Mouse (Mus musculus): ENCODE results near the gene Tbx2. TPM values are rescaled to one million over a fixed set of nuclear protein-coding genes. Genes with fewer than 3 reads are reported as not detected.

Tbx2 gene
- polyA plus RNA-seq, 3 experiments from 2014 or later, result not detected

- ATAC-seq, result no peak
Measured at GRCm38 (mm10) chr11:85825823-85826222, 6.5 kb upstream of the Tbx2 start.

GRCm38 (mm10) chr11:85827342-85827741 is 5.0 kb upstream of the Tbx2 start:
- no peak for ATAC-seq

GRCm38 (mm10) chr11:85828691-85829519 is 3.4 kb upstream of the Tbx2 start:
- no peak for ATAC-seq

GRCm38 (mm10) chr11:85829520-85830440 is 2.6 kb upstream of the Tbx2 start:
- no peak for ATAC-seq

- no peak for ATAC-seq
Measured at GRCm38 (mm10) chr11:85830901-85831341, 1.4 kb upstream of the Tbx2 start.

- no peak for ATAC-seq
Measured at GRCm38 (mm10) chr11:85831656-85832230, 608 bp upstream of the Tbx2 start.

- ATAC-seq, result no peak
Measured at GRCm38 (mm10) chr11:85833081-85833521, 750 bp downstream of the Tbx2 start.

- ATAC-seq, result no peak
Measured at GRCm38 (mm10) chr11:85833761-85834385, 1.5 kb downstream of the Tbx2 start.

- no peak for ATAC-seq
Measured at GRCm38 (mm10) chr11:85834386-85834931, 2.1 kb downstream of the Tbx2 start.

GRCm38 (mm10) chr11:85835001-85835752 is 2.8 kb downstream of the Tbx2 start:
- no peak for ATAC-seq

- no peak for ATAC-seq
Measured at GRCm38 (mm10) chr11:85835753-85836522, 3.6 kb downstream of the Tbx2 start.

GRCm38 (mm10) chr11:85836523-85837290 is 4.4 kb downstream of the Tbx2 start:
- no peak for ATAC-seq

- no peak for ATAC-seq
Measured at GRCm38 (mm10) chr11:85837291-85837647, 4.9 kb downstream of the Tbx2 start.

- no peak for ATAC-seq
Measured at GRCm38 (mm10) chr11:85837648-85838423, 5.5 kb downstream of the Tbx2 start.

GRCm38 (mm10) chr11:85838424-85839257 is 6.3 kb downstream of the Tbx2 start:
- no peak for ATAC-seq

GRCm38 (mm10) chr11:85839258-85840030 is 7.1 kb downstream of the Tbx2 start:
- ATAC-seq, result no peak

All from inflammation-experienced regulatory T-cells, adult 6 months (primary cell).